Mouse (Mus musculus): ENCODE results near the gene Vmn1r230. TPM values are rescaled to one million over a fixed set of nuclear protein-coding genes. Genes with fewer than 3 reads are reported as not detected.

Gene Vmn1r230
- not detected in 2 replicates for polyA plus RNA-seq (2015; fragmentation: Nextera tagmentation; extraction: Ambion mirVana)

DNA sequence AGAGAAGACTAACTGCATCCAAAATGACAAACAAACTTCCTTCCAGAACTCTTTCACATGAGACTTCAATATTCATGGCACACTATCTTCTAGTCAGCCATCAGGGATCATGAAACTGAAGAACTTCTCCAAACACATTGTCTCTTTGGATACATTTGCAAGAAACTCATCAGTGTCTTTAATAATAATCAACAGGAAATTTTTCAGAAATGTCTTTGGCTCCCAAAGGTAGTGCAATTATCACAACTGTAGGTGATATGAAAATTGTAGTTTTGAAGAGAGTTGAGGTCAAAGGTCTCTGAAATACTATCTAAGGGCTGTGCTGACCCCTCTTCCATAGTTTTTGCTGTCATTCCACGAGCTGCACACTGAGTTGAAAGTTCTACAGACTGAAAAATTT, at the start of gene Vmn1r230:
Gene Vmn1r230, plus strand, starts transcription at position 301 of the 400 bp plus-strand sequence.

DNA sequence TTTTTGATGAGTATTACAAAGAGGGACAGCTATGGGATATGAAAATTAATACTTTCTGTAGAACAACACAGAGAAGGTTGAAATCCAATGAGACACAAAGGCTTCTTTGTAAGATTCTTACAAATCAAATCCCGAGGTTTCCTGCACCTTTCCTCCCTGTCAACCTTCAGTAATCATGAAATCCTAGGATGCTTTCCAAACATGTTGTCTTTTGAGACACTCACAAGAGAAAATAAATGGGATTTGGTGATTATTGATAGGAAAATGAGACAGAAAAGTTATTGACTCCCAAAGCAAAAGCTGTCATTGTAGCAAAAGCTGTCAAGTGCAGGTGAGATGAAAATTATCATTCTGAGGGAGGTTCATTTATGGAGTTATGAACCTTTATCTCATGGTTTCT, 29.0 kb upstream of the Vmn1r230 start, which contains the start of gene Vmn1r229:
Gene Vmn1r229, plus strand, starts transcription at position 301 of the 400 bp plus-strand sequence.

Other genes with a start within 250 kb of the Vmn1r230 start
- gene Vmn2r110, start 244.0 kb upstream of the Vmn1r230 start, polyA plus RNA-seq (2015; fragmentation: Nextera tagmentation; extraction: Ambion mirVana), result not detected in 2 replicates
- not detected in 2 replicates for gene Fpr-rs3, start 215.6 kb upstream of the Vmn1r230 start, polyA plus RNA-seq (2015; fragmentation: Nextera tagmentation; extraction: Ambion mirVana)
- not detected in 2 replicates for gene Vmn1r226, start 157.6 kb upstream of the Vmn1r230 start, polyA plus RNA-seq (2015; fragmentation: Nextera tagmentation; extraction: Ambion mirVana)
- not detected in 2 replicates for gene Vmn1r227, start 110.6 kb upstream of the Vmn1r230 start, polyA plus RNA-seq (2015; fragmentation: Nextera tagmentation; extraction: Ambion mirVana)
- not detected in 2 replicates for gene Vmn1r228, start 54.3 kb upstream of the Vmn1r230 start, polyA plus RNA-seq (2015; fragmentation: Nextera tagmentation; extraction: Ambion mirVana)
- not detected in 2 replicates for gene Vmn1r229, start 28.9 kb upstream of the Vmn1r230 start, polyA plus RNA-seq (2015; fragmentation: Nextera tagmentation; extraction: Ambion mirVana)
- not detected in 2 replicates for gene Vmn1r231, start 64.6 kb downstream of the Vmn1r230 start, polyA plus RNA-seq (2015; fragmentation: Nextera tagmentation; extraction: Ambion mirVana)
- gene Vmn1r232, start 79.3 kb downstream of the Vmn1r230 start, polyA plus RNA-seq (2015; fragmentation: Nextera tagmentation; extraction: Ambion mirVana), result not detected in 2 replicates
- gene Ppp2r1a, start 104.9 kb downstream of the Vmn1r230 start, polyA plus RNA-seq (2015; fragmentation: Nextera tagmentation; extraction: Ambion mirVana), result 687 and 790 TPM in 2 replicates
- gene Vmn1r233, start 156.0 kb downstream of the Vmn1r230 start, polyA plus RNA-seq (2015; fragmentation: Nextera tagmentation; extraction: Ambion mirVana), result not detected in 2 replicates
- gene Zfp160, start 168.5 kb downstream of the Vmn1r230 start, polyA plus RNA-seq (2015; fragmentation: Nextera tagmentation; extraction: Ambion mirVana), result 13.8 and 15.6 TPM in 2 replicates